Mouse (Mus musculus) adrenal gland (tissue): ENCODE results near the gene Cep170.

Experiments
- intact Hi-C: fragments of 180-260 bp; cut with DNase I; formaldehyde crosslinking; loops from one replicate; pipeline ENCODE4 v1.15.1; 2025
- microRNA-seq, 2 experiments: library from miRNA; unstranded; fragments of <30 nt; microRNA quantifications; one replicate each; pipeline ENCODE4; 2019

Cep170 gene

GRCm38 (mm10) chr1:176753861-176754718, 59.8 kb downstream of the Cep170 start:
- intact Hi-C loops, result no loop called here

DNA sequence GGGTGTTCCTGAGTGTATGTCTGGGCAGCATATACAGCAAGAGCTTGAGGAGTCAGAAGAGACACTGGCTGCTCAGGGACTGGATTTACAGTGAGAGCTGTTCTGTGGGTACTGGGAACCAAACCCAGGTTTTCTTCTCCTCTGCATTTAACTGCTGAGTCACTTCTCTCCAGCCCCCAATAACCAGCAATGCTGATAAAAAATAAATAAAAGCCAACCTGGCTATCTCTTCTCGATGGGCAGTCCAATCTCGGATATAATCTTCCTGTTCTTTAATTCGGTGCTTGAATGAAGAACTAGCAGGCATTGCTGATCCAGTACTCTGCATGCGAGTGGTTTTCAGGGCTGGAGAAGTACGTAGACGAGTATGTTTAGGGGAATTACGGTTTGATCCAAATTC, 64.2 kb downstream of the Cep170 start:
- intact Hi-C loops, result no loop called here

GRCm38 (mm10) chr1:176732834-176733233, 81.0 kb downstream of the Cep170 start:
- intact Hi-C loops, result no loop called here

DNA sequence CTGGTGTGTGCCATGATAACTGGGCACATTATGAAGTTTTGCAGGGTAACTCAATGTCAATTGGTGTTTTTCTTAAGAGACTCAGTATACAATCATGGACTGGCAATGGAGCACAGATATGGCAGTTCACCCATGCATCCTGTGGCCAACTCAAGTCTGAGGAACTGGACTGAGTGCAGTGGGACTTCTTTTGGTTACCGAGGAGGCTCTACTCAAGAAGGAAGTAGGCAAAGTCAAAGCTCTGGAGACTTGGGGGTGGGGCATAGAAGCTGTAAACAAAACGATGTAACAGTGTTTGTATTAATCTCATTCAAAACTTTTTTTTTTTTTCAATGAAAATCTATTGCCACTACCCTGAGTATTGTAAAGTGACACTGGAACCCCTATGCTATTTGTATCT, 83.3 kb downstream of the Cep170 start:
- intact Hi-C loops, result no loop called here

DNA sequence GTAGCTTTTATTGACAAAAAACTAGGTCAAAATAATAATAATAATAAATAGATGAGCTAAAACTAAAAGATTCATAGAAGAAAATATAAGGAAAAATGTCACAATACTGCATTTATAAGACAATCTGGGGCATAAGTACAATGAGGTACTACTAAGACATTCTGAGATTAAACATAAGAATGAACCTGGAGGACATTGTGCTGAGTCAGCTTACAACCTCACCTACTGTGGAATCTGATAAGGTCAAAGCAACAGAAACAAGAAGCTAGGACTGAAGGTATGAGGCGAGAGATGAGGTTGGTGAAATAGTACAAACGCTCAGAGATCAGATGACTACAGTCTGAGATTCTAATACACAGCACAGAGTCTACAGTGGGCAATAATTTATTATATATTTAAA, 86.5 kb downstream of the Cep170 start:
- intact Hi-C loops, result no loop called here

- intact Hi-C loops, result no loop called here
These were observed 89.1 kb downstream of the Cep170 start for GRCm38 (mm10) chr1:176724771-176725170.

GRCm38 (mm10) chr1:176723858-176724713, 89.8 kb downstream of the Cep170 start:
- intact Hi-C loops, result no loop called here

DNA sequence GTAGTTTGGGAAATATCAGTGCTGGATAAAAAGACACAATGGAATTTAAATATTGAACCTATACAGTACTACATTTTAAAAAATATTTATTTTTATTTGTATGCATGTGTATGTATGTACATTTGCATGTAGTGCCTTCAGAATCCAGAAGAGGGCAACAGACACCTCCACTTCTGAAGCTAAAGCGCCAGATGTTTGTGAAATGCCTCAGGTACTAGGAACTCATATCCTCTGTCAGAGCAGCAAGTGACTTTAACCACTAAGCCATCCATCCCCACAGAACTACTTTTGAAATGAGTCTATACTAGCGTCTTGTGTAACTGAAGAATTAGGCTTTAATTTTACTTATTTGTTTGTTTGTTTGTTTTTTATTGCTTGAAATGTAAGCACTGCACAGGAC, 101.4 kb downstream of the Cep170 start:
- intact Hi-C loops, result loop anchor here (2.0 kb wide), 1 partner anchor 150 kb away; no protein-coding TSS in a partner anchor

DNA sequence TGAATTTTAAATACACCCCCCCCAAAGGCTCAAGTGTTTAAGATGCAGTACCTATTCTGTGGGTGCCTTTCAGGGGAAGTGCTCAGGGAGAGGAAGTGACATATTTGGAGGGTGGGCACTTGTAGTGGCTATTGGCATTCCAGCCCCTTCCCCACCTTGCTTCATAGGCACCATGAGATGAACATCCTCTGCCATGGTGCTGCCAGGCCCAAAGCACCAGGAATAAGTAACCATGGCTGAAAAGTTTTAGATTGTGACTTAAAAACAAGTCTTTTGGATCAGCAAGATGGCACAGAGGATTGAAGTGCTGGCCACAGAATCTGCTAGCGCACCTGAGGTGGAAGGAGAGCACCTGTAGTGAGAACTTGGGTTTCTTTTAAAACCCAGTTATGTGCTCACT, 113.6 kb downstream of the Cep170 start:
- intact Hi-C loops, result no loop called here

GRCm38 (mm10) chr1:176699793-176700192, 114.1 kb downstream of the Cep170 start:
- intact Hi-C loops, result loop anchor here (5.0 kb wide), 2 partner anchors 477 to 762 kb away; no protein-coding TSS in a partner anchor

DNA sequence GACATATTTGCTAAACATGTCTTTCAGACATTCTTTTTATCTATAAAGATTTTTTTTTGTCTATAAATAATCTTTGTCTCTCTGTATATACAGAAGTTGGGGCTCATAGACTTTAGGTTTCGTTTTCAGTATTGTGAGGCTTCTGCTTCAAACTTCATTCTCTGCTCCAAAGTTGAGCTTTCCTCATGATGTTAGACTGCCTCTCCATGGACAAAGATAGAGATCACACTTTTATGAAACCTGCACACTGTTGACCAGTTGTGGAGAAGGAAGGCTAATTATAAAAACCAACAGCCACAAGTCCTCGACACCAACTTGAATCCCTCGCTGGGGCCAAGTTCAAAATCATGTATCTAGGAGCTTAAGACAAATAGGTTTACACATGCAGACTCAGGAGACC, 115.2 kb downstream of the Cep170 start:
- intact Hi-C loops, result loop anchor here (5.0 kb wide), 2 partner anchors 476 to 761 kb away; no protein-coding TSS in a partner anchor

GRCm38 (mm10) chr1:176697091-176697490, 116.8 kb downstream of the Cep170 start:
- intact Hi-C loops, result loop anchor here (5.0 kb wide), 2 partner anchors 475 to 760 kb away; no protein-coding TSS in a partner anchor

DNA sequence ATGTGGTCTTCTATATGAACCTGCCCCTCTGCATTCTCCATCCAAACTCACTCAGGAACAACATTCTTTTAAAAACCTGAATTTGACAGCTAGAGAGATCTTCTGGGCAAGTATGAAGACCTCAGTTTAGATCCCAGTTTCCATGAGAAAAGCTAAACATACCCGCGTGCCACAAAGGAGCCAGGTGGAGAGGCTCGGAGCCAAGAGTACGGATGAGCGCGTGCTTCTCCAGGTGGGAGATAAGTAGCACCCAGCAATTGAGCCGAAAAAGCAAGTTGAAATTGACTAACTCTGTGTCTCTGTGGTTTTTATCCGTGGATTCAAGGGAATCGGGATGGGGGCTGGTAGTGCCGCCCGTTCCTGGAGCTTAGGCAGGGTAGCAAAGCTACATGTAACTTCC, 122.8 kb downstream of the Cep170 start:
- intact Hi-C loops, result no loop called here

- intact Hi-C loops, result no loop called here
These were observed 125.5 kb downstream of the Cep170 start for GRCm38 (mm10) chr1:176688251-176688880.

Small RNAs within 50 kb of the gene (microRNA-seq; reads per million reads assigned to microRNA genes)
- gene Mir350, result 80.8 to 112 reads per million in 2 experiments
